Mouse (Mus musculus) ES-Bruce4 (cell line): ENCODE results near the gene Prickle1.

Experiments used
- CTCF ChIP-seq: IDR thresholded peaks from one replicate; pipeline ENCODE4 v1.8.1; 2011; ENCODE audit warnings: low read depth, low read length
- POLR2A ChIP-seq: IDR thresholded peaks from one replicate; pipeline ENCODE4 v1.8.1; 2011; ENCODE audit warnings: low read length; ENCODE audit not compliant: insufficient read depth

DNA sequence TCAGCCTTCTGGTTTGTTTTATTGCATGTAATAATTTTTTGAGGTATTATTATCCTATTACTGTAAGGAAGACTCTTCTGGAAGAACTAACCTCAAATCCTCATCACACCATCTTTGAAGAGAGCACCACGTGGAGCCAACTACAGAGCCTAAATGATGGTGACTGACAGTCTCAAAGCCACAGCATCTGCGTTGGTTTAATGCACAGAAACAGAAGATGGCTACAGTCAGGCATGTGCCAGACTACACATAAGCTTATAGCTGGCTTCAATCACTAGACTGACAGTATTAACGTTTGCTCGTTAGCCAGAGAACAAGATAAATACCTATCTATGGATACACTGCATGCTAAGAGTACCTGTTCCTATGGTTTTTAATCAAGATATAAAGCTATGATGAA lies 59.5 kb downstream of the Prickle1 start:
- TF ChIP-seq CTCF, result no peak
- TF ChIP-seq POLR2A, result no peak
